Mouse (Mus musculus): ENCODE measurements at regions not wholly inside any gene's neighbourhood (a gene's known extent, or its start where the extent isn't known, plus 50 kb on each side); places are given as distances from the start of the nearest gene placed in this dataset.

- Histone ChIP-seq H3K27ac (ENCODE audit: insufficient read depth, low read depth, low read length) (no peak overlapping the region), H3K4me1 (ENCODE audit: control insufficient read depth, insufficient read depth, low read length) (no peaks in the 10 kb centered on the region), H3K4me3 (ENCODE audit: insufficient read depth, low read length) (no peak overlapping the region)
- TF ChIP-seq CTCF (IDR thresholded peaks at IDR 0.05; ENCODE audit: low read depth, low read length) (no peak), POLR2A (IDR thresholded peaks at IDR 0.05; ENCODE audit: borderline replicate concordance, low read depth, low read length) (no peak)
Measured at GRCm38 (mm10) chr3:52756006-52756405, 261.0 kb downstream of the Cog6 start.

- Histone ChIP-seq H3K4me1 (ENCODE audit: control insufficient read depth, insufficient read depth, low read length) (no peaks in the 10 kb centered on the region), H3K4me3 (ENCODE audit: insufficient read depth, low read length) (no peak overlapping the region), H3K27ac (ENCODE audit: insufficient read depth, low read depth, low read length) (no peak overlapping the region)
- TF ChIP-seq POLR2A (IDR thresholded peaks at IDR 0.05; ENCODE audit: borderline replicate concordance, low read depth, low read length) (no peak), CTCF (IDR thresholded peaks at IDR 0.05; ENCODE audit: low read depth, low read length) (no peak)
Measured at GRCm38 (mm10) chr3:52754978-52755377, 262.1 kb downstream of the Cog6 start.

DNA sequence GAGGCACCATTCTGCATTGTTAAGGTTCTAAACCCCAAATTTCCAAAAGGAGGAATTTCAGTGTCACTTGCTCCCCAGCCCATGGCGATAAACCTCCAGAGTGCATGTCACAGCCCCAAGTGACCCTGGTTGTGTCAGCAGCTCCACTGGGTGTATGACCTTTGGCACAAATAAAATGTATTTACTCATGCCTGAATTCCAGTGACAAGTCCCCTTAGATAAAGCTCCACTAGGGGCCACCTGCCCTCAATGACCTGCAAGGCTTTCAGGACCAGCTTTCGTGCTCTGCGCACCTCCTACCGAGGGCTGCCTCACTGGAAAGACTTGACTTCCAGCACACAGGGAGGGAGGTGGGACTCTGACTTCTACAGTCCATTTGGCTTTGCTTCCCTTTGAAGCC, 262.6 kb downstream of the Cog6 start:
- Histone ChIP-seq H3K4me3 (ENCODE audit: insufficient read depth, low read length) (no peak overlapping the region), H3K27ac (ENCODE audit: insufficient read depth, low read depth, low read length) (no peak overlapping the region), H3K4me1 (ENCODE audit: control insufficient read depth, insufficient read depth, low read length) (no peaks in the 10 kb centered on the region)
- TF ChIP-seq POLR2A (IDR thresholded peaks at IDR 0.05; ENCODE audit: borderline replicate concordance, low read depth, low read length), result no peak
- TF ChIP-seq CTCF (IDR thresholded peaks at IDR 0.05; ENCODE audit: low read depth, low read length), result no peak

DNA sequence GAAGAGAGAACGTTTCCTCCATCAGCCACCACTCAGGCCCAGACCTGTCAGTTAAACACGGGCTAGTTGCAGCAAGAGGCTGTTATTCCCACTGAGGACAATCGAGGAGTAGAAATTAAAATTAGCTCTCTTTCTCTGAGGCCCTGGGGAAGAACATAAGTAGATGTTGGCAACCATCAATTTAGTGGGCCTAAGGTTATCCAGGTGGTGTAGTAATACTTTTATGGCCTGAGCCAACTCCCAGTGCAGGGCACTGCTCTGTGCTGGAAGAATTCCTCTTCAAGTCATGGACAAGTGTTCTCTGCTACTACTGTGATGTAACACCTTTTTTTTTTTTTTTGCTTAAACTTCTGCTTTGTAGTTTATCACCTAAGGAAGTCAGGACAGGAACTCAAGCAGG, 270.1 kb downstream of the Cog6 start:
- Histone ChIP-seq H3K27ac (ENCODE audit: insufficient read depth, low read depth, low read length) (no peak overlapping the region), H3K4me3 (ENCODE audit: insufficient read depth, low read length) (no peak overlapping the region), H3K4me1 (ENCODE audit: control insufficient read depth, insufficient read depth, low read length) (no peaks in the 10 kb centered on the region)
- TF ChIP-seq POLR2A (IDR thresholded peaks at IDR 0.05; ENCODE audit: borderline replicate concordance, low read depth, low read length) (no peak), CTCF (IDR thresholded peaks at IDR 0.05; ENCODE audit: low read depth, low read length) (no peak)

GRCm38 (mm10) chr3:52744334-52744733, 272.7 kb downstream of the Cog6 start:
- Histone ChIP-seq H3K4me3 (ENCODE audit: insufficient read depth, low read length) (no peak overlapping the region), H3K27ac (ENCODE audit: insufficient read depth, low read depth, low read length) (no peak overlapping the region), H3K4me1 (ENCODE audit: control insufficient read depth, insufficient read depth, low read length) (no peaks in the 10 kb centered on the region)
- TF ChIP-seq POLR2A (IDR thresholded peaks at IDR 0.05; ENCODE audit: borderline replicate concordance, low read depth, low read length) (no peak), CTCF (IDR thresholded peaks at IDR 0.05; ENCODE audit: low read depth, low read length) (no peak)

- no peak for TF ChIP-seq CTCF (IDR thresholded peaks at IDR 0.05; ENCODE audit: low read depth, low read length)
- TF ChIP-seq POLR2A (IDR thresholded peaks at IDR 0.05; ENCODE audit: borderline replicate concordance, low read depth, low read length), result no peak
- no peaks in the 10 kb centered on the region for H3K4me1 ChIP-seq (ENCODE audit: control insufficient read depth, insufficient read depth, low read length)
- no peak overlapping the region for H3K27ac ChIP-seq (ENCODE audit: insufficient read depth, low read depth, low read length)
- H3K4me3 ChIP-seq (ENCODE audit: insufficient read depth, low read length), result no peak overlapping the region
Measured at GRCm38 (mm10) chr3:52740466-52741026, 276.5 kb downstream of the Cog6 start.

DNA sequence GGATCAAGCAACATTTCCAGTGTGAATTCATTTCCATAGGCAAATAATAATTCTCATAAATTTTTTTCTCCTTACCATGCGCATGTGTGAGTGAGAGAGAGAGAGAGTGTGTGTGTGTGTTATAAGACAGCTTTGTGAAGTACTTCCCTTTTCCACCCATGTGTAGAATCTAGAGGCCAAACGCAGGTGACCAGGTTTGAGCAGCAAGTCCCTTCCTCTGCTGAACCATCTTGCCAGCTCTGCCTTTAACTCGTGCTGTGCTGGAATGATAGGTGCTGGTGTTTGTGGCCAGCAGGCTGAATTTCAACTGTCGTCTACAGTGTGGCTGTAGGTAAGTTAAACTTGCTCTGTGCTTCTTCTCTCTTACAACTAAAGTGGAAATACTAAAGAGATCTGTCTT, 277.5 kb downstream of the Cog6 start:
- Histone ChIP-seq H3K27ac (ENCODE audit: insufficient read depth, low read depth, low read length) (no peak overlapping the region), H3K4me1 (ENCODE audit: control insufficient read depth, insufficient read depth, low read length) (no peaks in the 10 kb centered on the region), H3K4me3 (ENCODE audit: insufficient read depth, low read length) (no peak overlapping the region)
- TF ChIP-seq CTCF (IDR thresholded peaks at IDR 0.05; ENCODE audit: low read depth, low read length) (no peak), POLR2A (IDR thresholded peaks at IDR 0.05; ENCODE audit: borderline replicate concordance, low read depth, low read length) (no peak)

- H3K27ac ChIP-seq (ENCODE audit: insufficient read depth, low read depth, low read length), result no peak overlapping the region
- no peak for TF ChIP-seq CTCF (IDR thresholded peaks at IDR 0.05; ENCODE audit: low read depth, low read length)
- TF ChIP-seq POLR2A (IDR thresholded peaks at IDR 0.05; ENCODE audit: borderline replicate concordance, low read depth, low read length), result no peak
- no peaks in the 10 kb centered on the region for H3K4me1 ChIP-seq (ENCODE audit: control insufficient read depth, insufficient read depth, low read length)
- no peak overlapping the region for H3K4me3 ChIP-seq (ENCODE audit: insufficient read depth, low read length)
Measured at GRCm38 (mm10) chr3:52738386-52738785, 278.7 kb downstream of the Cog6 start.

DNA sequence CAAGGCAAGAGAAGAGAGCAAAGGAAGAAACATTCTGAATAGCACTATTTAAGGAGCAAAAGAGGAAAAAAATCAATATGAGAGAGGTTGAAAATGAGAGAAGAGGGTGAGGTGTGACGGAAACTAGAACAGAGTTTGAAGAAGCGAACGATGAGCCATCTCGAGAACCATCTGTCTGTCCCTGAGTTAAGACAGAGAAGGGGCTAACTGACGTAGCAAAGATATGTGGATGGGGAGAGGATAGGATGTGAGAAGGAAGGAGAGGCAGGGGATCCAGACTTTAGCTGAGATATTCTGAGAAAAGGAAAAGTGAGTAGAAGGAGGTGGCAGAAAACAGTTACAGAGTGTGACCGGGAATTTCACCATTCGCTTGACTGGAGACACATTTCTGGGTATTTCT, 281.1 kb downstream of the Cog6 start:
- H3K4me1 ChIP-seq (ENCODE audit: control insufficient read depth, insufficient read depth, low read length), result no peaks in the 10 kb centered on the region
- no peak for TF ChIP-seq CTCF (IDR thresholded peaks at IDR 0.05; ENCODE audit: low read depth, low read length)
- no peak for TF ChIP-seq POLR2A (IDR thresholded peaks at IDR 0.05; ENCODE audit: borderline replicate concordance, low read depth, low read length)
- H3K4me3 ChIP-seq (ENCODE audit: insufficient read depth, low read length), result no peak overlapping the region
- no peak overlapping the region for H3K27ac ChIP-seq (ENCODE audit: insufficient read depth, low read depth, low read length)

- Histone ChIP-seq H3K4me3 (ENCODE audit: insufficient read depth, low read length) (no peak overlapping the region), H3K4me1 (ENCODE audit: control insufficient read depth, insufficient read depth, low read length) (no peaks in the 10 kb centered on the region), H3K27ac (ENCODE audit: insufficient read depth, low read depth, low read length) (no peak overlapping the region)
- TF ChIP-seq POLR2A (IDR thresholded peaks at IDR 0.05; ENCODE audit: borderline replicate concordance, low read depth, low read length), result no peak
- TF ChIP-seq CTCF (IDR thresholded peaks at IDR 0.05; ENCODE audit: low read depth, low read length), result no peak
Measured at GRCm38 (mm10) chr3:52731941-52732340, 285.1 kb downstream of the Cog6 start.

GRCm38 (mm10) chr3:52731491-52731890, 285.5 kb downstream of the Cog6 start:
- TF ChIP-seq POLR2A (IDR thresholded peaks at IDR 0.05; ENCODE audit: borderline replicate concordance, low read depth, low read length) (no peak), CTCF (IDR thresholded peaks at IDR 0.05; ENCODE audit: low read depth, low read length) (no peak)
- H3K4me1 ChIP-seq (ENCODE audit: control insufficient read depth, insufficient read depth, low read length), result no peaks in the 10 kb centered on the region
- no peak overlapping the region for H3K27ac ChIP-seq (ENCODE audit: insufficient read depth, low read depth, low read length)
- no peak overlapping the region for H3K4me3 ChIP-seq (ENCODE audit: insufficient read depth, low read length)

All from bone marrow macrophage, adult 2 months (primary cell).